Mouse (Mus musculus): ENCODE measurements around the gene Ero1lb. TPM values are rescaled to one million over a fixed set of nuclear protein-coding genes. Genes with fewer than 3 reads are reported as not detected.
"Not testable (repeated sequence)": the region's sequence is repeated elsewhere in the genome, so short reads cannot be mapped to it uniquely, and the experiment has no call there.

Gene Ero1lb
- polyA plus RNA-seq, 1 experiment from 2014 or later = 10.1 TPM

GRCm38 (mm10) chr13:12589003-12589402, 23.3 kb downstream of the Ero1lb start:
- Histone ChIP-seq H3K9me3 (no peaks in the 10 kb centered on the region), H3K27ac (no peak overlapping the region), H3K4me3 (no peak overlapping the region), H3K27me3 (no peaks in the 10 kb centered on the region), H3K36me3 (no peaks in the 10 kb centered on the region), H3K4me2 (no peak overlapping the region), H3K9ac (no peak overlapping the region), H3K4me1 (no peaks in the 10 kb centered on the region)
- ATAC-seq (ENCODE audit: borderline replicate concordance, extremely low read depth, low FRiP score, low TSS enrichment) = no peak
- WGBS = 3% methylated on average over 3 of the region's 3 CpGs

GRCm38 (mm10) chr13:12597075-12597474, 31.4 kb downstream of the Ero1lb start:
- H3K9ac ChIP-seq; H3K4me2 ChIP-seq; H3K27ac ChIP-seq; H3K27me3 ChIP-seq; H3K36me3 ChIP-seq; H3K9me3 ChIP-seq; H3K4me1 ChIP-seq; ATAC-seq (ENCODE audit: borderline replicate concordance, extremely low read depth, low FRiP score, low TSS enrichment); H3K4me3 ChIP-seq: not testable (repeated sequence)
- 69% methylated on average over 4 of the region's 4 CpGs for WGBS

- not testable (repeated sequence) for H3K27me3 ChIP-seq; H3K4me3 ChIP-seq; H3K4me2 ChIP-seq; H3K9me3 ChIP-seq; H3K36me3 ChIP-seq; H3K27ac ChIP-seq; ATAC-seq (ENCODE audit: borderline replicate concordance, extremely low read depth, low FRiP score, low TSS enrichment); H3K9ac ChIP-seq; H3K4me1 ChIP-seq
Observed at GRCm38 (mm10) chr13:12610206-12610605, 44.5 kb downstream of the Ero1lb start.

- not testable (repeated sequence) for H3K4me1 ChIP-seq; H3K36me3 ChIP-seq; H3K4me3 ChIP-seq; ATAC-seq (ENCODE audit: borderline replicate concordance, extremely low read depth, low FRiP score, low TSS enrichment); H3K27me3 ChIP-seq; H3K27ac ChIP-seq; H3K9ac ChIP-seq; H3K9me3 ChIP-seq; H3K4me2 ChIP-seq
- 84% methylated on average over 6 of the region's 6 CpGs for WGBS
Observed at GRCm38 (mm10) chr13:12614026-12614425, 48.4 kb downstream of the Ero1lb start.

- not testable (repeated sequence) for H3K9me3 ChIP-seq; H3K27ac ChIP-seq; H3K9ac ChIP-seq; H3K27me3 ChIP-seq; H3K36me3 ChIP-seq; H3K4me1 ChIP-seq; H3K4me2 ChIP-seq; H3K4me3 ChIP-seq; ATAC-seq (ENCODE audit: borderline replicate concordance, extremely low read depth, low FRiP score, low TSS enrichment)
- 76% methylated on average over 7 of the region's 7 CpGs for WGBS
Observed at GRCm38 (mm10) chr13:12614591-12614990, 48.9 kb downstream of the Ero1lb start.

GRCm38 (mm10) chr13:12615014-12615413, 49.3 kb downstream of the Ero1lb start:
- H3K4me2 ChIP-seq; H3K27me3 ChIP-seq; ATAC-seq (ENCODE audit: borderline replicate concordance, extremely low read depth, low FRiP score, low TSS enrichment); H3K9me3 ChIP-seq; H3K36me3 ChIP-seq; H3K4me1 ChIP-seq; H3K27ac ChIP-seq; H3K4me3 ChIP-seq; H3K9ac ChIP-seq: not testable (repeated sequence)
- 82% methylated on average over 10 of the region's 10 CpGs for WGBS

- not testable (repeated sequence) for H3K9me3 ChIP-seq; H3K4me2 ChIP-seq; H3K9ac ChIP-seq; H3K27me3 ChIP-seq; H3K4me1 ChIP-seq; H3K4me3 ChIP-seq; ATAC-seq (ENCODE audit: borderline replicate concordance, extremely low read depth, low FRiP score, low TSS enrichment); H3K27ac ChIP-seq
- H3K36me3 ChIP-seq = peaks cover 16% of the 10 kb centered on the region; the same call in 1 of the 2 replicates
- WGBS = 39% methylated on average over 3 of the region's 3 CpGs
Observed at GRCm38 (mm10) chr13:12616489-12616888, 50.8 kb downstream of the Ero1lb start.

GRCm38 (mm10) chr13:12619808-12620207, 54.1 kb downstream of the Ero1lb start:
- peaks cover 16% of the 10 kb centered on the region; the same call in 1 of the 2 replicates for H3K36me3 ChIP-seq
- not testable (repeated sequence) for H3K27ac ChIP-seq; H3K27me3 ChIP-seq; H3K9ac ChIP-seq; ATAC-seq (ENCODE audit: borderline replicate concordance, extremely low read depth, low FRiP score, low TSS enrichment); H3K4me3 ChIP-seq; H3K4me1 ChIP-seq; H3K9me3 ChIP-seq; H3K4me2 ChIP-seq
- WGBS = 92% methylated on average over 8 of the region's 8 CpGs

- H3K27ac ChIP-seq; H3K9ac ChIP-seq; H3K36me3 ChIP-seq; ATAC-seq (ENCODE audit: borderline replicate concordance, extremely low read depth, low FRiP score, low TSS enrichment); H3K9me3 ChIP-seq; H3K4me1 ChIP-seq; H3K4me3 ChIP-seq; H3K4me2 ChIP-seq; H3K27me3 ChIP-seq: not testable (repeated sequence)
- 96% methylated on average over 3 of the region's 3 CpGs for WGBS
Observed at GRCm38 (mm10) chr13:12626061-12626460, 60.4 kb downstream of the Ero1lb start.

GRCm38 (mm10) chr13:12627746-12628145, 62.1 kb downstream of the Ero1lb start:
- not testable (repeated sequence) for H3K27ac ChIP-seq; H3K9me3 ChIP-seq; H3K9ac ChIP-seq; H3K27me3 ChIP-seq; H3K4me1 ChIP-seq; ATAC-seq (ENCODE audit: borderline replicate concordance, extremely low read depth, low FRiP score, low TSS enrichment); H3K36me3 ChIP-seq; H3K4me2 ChIP-seq; H3K4me3 ChIP-seq
- WGBS = 93% methylated on average over 8 of the region's 8 CpGs

- H3K4me2 ChIP-seq; H3K4me3 ChIP-seq; ATAC-seq (ENCODE audit: borderline replicate concordance, extremely low read depth, low FRiP score, low TSS enrichment); H3K27ac ChIP-seq; H3K9ac ChIP-seq; H3K9me3 ChIP-seq; H3K27me3 ChIP-seq; H3K36me3 ChIP-seq; H3K4me1 ChIP-seq: not testable (repeated sequence)
- 76% methylated on average over 5 of the region's 5 CpGs for WGBS
Observed at GRCm38 (mm10) chr13:12628181-12628580, 62.5 kb downstream of the Ero1lb start.

GRCm38 (mm10) chr13:12630252-12630651, 64.6 kb downstream of the Ero1lb start:
- not testable (repeated sequence) for H3K4me2 ChIP-seq, H3K4me1 ChIP-seq, H3K9ac ChIP-seq, H3K4me3 ChIP-seq, H3K9me3 ChIP-seq, H3K36me3 ChIP-seq, H3K27me3 ChIP-seq
- ATAC-seq (ENCODE audit: borderline replicate concordance, extremely low read depth, low FRiP score, low TSS enrichment) = peak; percentile 81
- peak overlapping the region; percentile 83 for H3K27ac ChIP-seq
- 55% methylated on average over 5 of the region's 5 CpGs for WGBS

- H3K4me3 ChIP-seq; H3K4me2 ChIP-seq; H3K9me3 ChIP-seq; H3K27me3 ChIP-seq; H3K27ac ChIP-seq; H3K4me1 ChIP-seq; H3K9ac ChIP-seq; H3K36me3 ChIP-seq; ATAC-seq (ENCODE audit: borderline replicate concordance, extremely low read depth, low FRiP score, low TSS enrichment): not testable (repeated sequence)
- WGBS = 84% methylated on average over 2 of the region's 6 CpGs
Observed at GRCm38 (mm10) chr13:12634941-12635588, 69.4 kb downstream of the Ero1lb start.

All from lung, embryonic 15.5 days (tissue).